Mouse (Mus musculus): ENCODE data around the gene Fli1.

DNA sequence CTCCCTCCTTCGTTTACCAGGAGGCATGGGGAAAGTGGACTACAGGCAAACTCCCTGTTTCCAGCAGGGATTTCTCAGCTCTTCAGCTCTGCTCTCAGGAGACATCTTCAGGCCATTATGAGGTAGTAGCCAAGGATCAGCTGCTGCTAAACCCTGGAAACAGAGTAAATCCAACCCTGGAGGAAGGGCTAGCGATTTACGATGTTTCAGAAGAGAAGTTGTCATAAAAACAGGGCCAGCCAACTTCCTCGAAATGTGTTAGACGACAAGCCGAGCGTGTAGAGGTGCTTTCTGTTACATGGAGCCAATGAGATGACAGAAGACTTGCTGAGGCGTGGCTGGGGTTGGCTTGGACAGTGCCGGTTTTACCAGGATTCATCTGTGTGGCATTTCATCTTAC is 19.7 kb upstream of the Fli1 start:
- TF ChIP-seq CTCF (IDR thresholded peaks at IDR 0.05; ENCODE audit: low read depth) (peak; percentile 52), EP300 (IDR thresholded peaks at IDR 0.05; ENCODE audit: low read depth) (no peak)
